Mouse (Mus musculus) heart, adult 11 months (tissue): ENCODE data around the gene Mis12.

Source experiments
- DNase-seq: peaks from one replicate; pipeline ENCODE4 v3.0.0; 2022

Gene Mis12

DNA sequence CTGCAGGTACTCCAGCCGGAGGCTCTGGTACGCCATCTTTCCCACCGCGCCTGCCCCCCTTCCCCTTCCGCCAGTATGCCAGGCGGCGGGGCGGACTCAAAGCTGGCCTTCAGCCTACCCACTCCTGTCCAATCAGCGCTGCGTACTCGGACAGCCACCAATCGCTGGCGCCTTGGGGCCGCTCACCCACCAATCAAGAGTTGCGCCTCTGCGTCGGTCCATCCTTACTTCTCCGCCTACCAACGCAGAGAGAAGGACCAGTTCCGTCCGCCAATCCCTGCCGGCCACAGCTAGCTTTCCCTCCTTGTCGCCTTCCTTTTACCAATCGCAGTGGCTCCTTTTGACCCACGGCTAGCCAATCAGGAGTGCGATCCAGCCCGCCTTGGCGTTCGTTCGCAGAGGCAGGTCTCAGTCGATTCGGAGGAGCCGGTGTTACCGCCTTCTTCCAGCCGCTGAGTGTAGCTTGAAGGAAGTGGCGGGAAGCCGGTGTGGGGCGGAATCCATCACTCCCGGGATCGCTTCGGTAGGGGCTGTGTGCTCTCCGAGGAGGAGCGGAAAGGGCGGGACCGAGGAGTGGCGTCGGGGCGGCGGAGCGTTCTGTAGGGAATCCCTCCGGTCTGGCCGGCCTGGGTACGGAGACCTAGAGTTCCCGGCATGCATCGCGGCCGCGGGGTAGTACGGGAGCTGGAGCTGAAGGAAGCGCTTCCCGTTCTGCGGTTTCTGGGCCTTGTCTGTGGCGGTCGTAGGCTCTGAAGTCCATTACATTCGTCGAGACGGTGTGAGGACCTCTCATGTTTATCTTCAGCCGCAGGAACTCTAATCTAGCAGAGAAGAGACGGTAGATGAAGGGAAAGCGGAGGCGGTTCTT lies at the start of gene Mis12, which contains the start of gene Derl2:
Mis12 (plus strand) TSS at position 411 of the 868 bp plus-strand sequence.
Derl2 (minus strand) TSS at position 641 of the 868 bp plus-strand sequence.
- DNase-seq: peak; percentile 100

DNA sequence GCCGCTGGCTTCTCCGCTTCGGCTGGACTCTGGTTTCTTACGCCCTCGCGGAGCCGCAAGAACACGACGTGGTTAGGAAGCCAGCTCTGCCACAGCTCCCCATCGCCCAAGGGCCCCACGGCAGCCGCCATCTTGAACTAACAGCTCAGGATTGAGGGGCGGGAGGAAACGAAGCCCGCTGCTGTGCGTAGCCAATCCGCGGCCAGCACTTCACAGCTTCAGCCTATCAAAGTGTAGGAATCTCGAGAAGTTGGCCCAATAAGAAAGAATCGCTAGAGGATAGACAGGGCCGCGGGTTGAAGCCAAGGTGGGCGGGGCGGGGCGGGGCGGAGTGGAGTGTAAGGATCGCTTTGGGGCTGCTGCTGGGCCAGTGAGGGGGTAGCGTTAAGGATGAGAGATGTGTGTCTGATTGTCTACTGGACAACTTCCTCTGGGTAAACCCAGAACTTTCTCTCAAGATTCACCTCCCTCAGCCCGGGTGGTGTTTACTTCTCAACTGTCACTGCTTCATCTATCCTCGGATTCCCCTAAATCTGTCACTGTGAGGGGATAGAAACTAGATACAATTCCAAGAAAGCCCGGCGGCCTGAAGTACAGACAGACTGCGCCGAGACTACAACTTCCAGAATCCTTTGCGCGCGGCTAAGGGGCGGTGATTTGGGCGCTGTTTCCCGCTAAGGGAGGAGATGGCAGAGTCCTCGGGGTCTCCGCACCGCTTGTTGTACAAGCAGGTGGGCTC lies 49.4 kb upstream of the Mis12 start, which contains the start of the genes Nup88 and Rpain:
Nup88 (minus strand) TSS at position 153 of the 739 bp plus-strand sequence.
Rpain (plus strand) TSS at position 393 of the 739 bp plus-strand sequence.
- peak; percentile 100 for DNase-seq

DNA sequence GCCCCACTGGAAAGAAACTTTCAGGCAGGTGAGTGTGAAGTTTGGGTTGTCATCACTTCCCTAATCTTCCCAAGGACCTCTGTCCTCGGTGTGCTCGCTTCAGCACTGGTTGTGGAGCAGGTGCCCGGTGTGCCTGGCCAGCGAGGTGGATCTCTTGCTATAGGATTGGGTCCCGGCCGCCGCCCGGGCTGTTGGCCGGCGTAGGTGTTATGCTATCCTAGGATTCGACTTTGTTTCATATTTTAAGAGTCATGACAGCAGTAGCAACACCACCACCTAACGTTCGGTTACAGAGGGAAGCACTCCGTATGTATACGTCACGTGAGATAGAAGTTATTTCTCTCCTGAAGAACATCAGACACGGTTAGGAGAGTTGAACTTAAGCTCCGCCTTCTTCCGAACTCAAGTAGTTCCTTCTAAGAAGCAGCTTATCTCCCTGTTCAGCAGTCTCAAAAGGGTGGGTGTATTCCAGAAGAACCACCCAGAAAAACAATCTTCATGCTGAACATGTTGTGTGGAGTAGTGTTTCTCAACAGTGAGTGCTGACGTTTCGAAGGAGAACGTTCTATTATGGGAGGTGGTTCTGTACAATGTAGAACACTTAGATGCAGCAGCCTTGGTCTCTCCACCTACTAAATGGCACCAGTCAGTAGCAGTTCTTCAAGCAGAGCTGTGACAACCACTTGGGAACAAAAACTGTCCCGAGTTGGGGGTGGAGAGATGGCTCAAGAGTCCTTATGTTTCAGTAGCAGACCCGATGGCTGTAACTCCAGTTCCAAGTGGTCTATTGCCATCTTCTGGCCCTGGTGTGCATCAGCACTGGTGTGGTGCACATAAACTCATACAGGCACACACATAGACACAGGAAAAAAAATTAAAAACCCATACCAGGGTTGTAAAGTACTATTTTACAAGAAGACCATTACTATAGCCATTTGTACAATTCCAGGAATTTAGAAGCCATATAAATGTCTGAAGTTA lies 48.6 kb upstream of the Mis12 start:
- no peak for DNase-seq

DNA sequence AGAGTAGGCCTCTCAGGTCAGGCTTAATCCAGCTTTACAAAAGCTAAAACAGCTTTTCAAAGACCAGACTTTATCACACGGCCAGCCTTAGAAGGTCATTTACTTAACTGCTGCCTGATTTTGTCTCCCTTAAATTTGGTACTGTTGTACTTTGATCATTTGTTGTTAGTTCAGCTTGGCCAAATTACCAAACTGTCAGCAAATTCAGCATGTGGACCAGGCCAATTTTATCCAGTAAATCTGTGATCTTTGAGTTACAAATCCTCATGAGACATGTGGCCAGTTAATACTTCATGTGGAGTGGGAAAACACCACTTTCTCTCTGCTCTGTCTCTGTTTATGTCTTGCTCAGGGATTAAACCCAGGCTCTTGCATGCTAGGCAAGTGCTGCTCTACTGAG lies 46.8 kb upstream of the Mis12 start:
- no peak for DNase-seq

DNA sequence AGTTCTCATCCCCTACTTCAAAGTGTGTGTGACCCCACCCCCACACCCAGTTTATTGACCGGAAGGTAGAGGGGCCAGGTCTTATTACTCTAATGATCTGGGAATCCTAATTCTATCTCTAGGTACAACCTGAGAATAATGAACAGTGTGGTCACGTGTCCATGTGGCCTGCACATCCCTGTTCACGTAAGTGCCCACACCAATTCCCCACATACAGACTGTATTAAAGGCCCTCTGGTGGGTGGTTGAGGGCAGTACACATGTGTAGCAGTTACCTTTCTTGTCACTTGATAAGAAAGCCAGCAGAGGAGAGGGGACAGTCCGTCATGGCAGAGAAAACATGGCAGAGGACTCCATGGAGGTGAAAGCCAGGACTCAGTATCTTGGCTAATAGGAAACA lies 45.5 kb upstream of the Mis12 start:
- DNase-seq: no peak

DNA sequence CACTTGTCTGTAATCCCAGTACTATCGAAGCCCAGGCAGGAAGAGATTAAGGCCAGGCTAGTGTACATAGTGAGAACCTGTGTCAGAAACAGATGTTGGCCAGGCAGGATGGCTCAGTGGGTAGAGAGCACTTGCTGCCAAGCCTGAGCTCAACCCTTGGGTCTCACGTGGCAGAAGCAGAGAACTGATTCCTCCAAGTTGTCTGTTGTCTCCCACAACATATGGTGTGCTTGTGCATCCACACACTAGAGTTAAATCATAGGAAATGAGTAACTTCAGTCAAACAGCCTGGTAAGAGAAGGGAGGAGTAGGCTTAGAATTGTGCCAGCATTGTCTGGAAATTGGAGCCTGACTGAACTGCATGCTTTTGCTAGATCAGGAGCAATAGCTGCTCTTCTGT lies 44.2 kb upstream of the Mis12 start:
- no peak for DNase-seq

GRCm38 (mm10) chr11:70977293-70977692 lies 42.1 kb upstream of the Mis12 start:
- DNase-seq: no peak

DNA sequence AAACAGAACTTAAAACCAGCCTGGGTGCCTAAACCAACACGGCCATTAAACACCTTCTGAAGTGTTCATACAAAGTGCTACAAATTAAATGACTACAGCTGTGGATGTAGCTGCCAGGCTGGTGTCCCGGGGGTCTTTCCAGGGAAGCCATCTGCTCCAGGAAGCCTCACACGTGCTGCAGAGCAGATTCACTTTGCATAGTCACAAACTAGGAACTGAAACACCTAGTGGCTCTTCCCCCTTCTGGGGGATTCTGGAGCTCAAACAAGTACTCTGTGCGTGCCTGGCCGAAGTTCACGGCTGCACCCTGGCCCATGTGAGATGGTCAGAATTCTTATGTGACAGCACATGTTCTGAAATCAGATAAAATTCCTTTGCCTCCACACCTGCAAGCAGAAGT lies 39.2 kb upstream of the Mis12 start:
- no peak for DNase-seq

DNA sequence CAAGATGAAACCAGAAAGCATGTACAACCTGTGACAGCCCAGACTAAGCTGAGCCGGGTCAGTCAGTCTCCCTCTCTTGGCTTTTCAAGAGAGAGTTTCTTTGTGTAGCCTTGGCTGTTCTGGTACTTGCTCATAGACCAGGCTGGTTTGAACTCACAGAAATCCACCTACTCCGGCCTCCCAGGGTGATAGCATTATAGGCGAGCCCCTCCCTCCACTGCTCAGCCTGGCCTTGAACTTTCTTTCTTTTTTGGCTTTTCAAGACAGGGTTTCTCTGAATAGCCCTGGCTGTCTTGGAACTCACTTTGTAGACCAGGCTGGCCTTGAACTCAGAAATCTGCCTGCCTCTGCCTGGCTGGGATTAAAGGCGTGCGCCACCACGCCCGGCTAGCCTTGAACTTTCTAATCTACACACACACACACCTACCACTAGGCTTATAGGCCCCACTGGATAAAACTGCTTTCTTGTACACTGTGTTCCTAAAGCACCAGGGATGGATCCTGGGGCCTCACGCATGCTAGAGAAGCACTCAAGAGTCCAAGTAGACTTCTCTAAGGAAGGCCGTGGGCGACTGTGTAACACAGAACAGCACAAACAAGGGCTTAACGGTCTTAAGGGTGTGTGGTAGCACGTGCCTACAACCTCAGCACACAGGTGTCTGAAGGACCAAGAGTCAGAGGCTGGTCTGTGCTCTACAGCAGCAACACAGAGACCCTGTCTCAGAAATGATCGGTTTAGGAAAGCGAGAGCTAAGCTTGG lies 38.5 kb upstream of the Mis12 start:
- no peak for DNase-seq

GRCm38 (mm10) chr11:70982030-70982429 lies 37.4 kb upstream of the Mis12 start:
- no peak for DNase-seq

GRCm38 (mm10) chr11:70982557-70983228 lies 36.7 kb upstream of the Mis12 start, which contains the start of gene C1qbp:
Gene C1qbp, minus strand, starts transcription at chr11:70983026.
- peak; percentile 99 for DNase-seq

GRCm38 (mm10) chr11:71001167-71001566 lies 18.2 kb upstream of the Mis12 start:
- DNase-seq: peak; percentile 64

GRCm38 (mm10) chr11:71003611-71004315 lies 15.6 kb upstream of the Mis12 start:
- no peak for DNase-seq

- DNase-seq: peak; percentile 100
Observed at GRCm38 (mm10) chr11:71004316-71004773, 15.1 kb upstream of the Mis12 start, which contains the start of gene Dhx33. Gene Dhx33, minus strand, starts transcription at chr11:71004437.

DNA sequence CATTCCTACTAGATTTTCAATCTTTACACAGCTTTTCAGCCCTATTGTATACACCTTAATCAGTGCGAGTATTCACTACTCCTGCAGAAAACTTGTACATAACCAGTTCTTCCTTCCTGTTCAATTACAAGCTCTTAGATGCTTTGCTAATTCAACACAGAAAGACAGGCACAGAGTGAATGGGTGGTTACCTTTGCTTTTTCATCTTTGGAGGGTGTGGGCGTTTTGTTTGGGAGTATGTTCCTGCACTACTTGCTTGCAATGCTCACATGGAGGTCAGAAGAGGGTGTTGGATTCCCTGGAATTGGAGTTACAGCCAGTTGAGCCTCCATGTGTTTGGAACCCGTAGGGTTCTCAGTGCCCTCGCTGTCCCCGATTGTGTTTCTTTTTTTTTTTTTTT lies 14.4 kb upstream of the Mis12 start:
- peak; percentile 80 for DNase-seq

DNA sequence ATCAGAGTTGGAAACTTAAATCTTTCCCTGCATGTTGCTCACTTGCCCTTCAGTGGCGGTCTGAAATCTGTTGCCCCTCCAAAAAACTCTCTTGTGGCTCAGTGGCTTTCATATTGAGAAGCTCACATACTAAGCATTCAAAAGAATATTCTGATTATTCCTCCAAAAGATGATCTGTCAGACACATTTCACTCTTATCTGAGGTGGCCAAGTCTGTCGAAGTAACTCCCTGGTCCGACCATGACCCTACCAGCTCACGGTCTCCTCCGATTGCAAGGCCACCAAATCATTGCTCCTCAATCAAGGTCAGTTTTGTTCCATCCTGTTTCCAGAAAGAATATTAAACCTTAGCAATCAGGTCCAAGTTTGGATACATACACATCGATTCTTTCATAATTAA lies 12.4 kb upstream of the Mis12 start:
- peak; percentile 72 for DNase-seq

DNA sequence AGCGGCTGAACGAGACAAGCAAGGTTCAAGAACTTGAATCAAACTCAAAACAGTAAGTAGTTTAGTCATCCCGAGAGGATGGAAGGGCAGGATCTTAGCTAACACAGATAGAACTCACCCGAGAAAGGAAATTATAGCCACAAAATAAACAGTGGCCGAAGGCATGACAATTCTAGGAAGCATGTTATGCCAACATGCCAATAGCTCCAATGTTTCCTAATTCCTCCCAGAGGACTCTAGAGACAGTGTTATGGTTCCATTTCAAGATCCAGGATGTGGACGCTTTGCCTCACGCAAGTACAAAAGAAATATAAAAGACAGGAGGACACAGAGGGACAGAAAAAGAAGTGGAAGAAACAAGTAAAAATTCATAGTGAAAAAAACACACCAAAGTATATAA lies 11.6 kb upstream of the Mis12 start:
- DNase-seq: peak; percentile 86

- peak; percentile 98 for DNase-seq
Observed at GRCm38 (mm10) chr11:71008321-71008720, 11.1 kb upstream of the Mis12 start.

- DNase-seq: peak; percentile 95
Observed at GRCm38 (mm10) chr11:71012743-71013142, 6.7 kb upstream of the Mis12 start.

- DNase-seq: peak; percentile 42
Observed at GRCm38 (mm10) chr11:71017051-71017450, 2.4 kb upstream of the Mis12 start.
